Mouse (Mus musculus) limb, embryonic 11.5 days (tissue): ENCODE results near the gene Slc25a16. TPM values are rescaled to one million over a fixed set of nuclear protein-coding genes. Genes with fewer than 3 reads are reported as not detected.

Source experiments
- ATAC-seq: fragments of 200-750 bp; cut with Nextera tagmentation; 2 replicates; pipeline ENCODE4 v1.8.0; 2017; ENCODE audit warnings: low read depth; ENCODE audit not compliant: insufficient number of reproducible peaks, low FRiP score, low TSS enrichment
- DNase-seq: peaks from one replicate; pipeline ENCODE4 v3.0.0-alpha.2; 2015; ENCODE audit warnings: low spot score
- H3K27ac ChIP-seq: fragments of 300-500 bp; sonication (generic); replicated peaks from 2 replicates; pipeline ENCODE4 v1.5.1; 2014; ENCODE audit warnings: low read depth, mild to moderate bottlenecking, low read length
- H3K27me3 ChIP-seq: fragments of 300-500 bp; sonication (generic); 2 replicates; pipeline ENCODE4 v1.6.1; 2014; ENCODE audit warnings: mild to moderate bottlenecking, low read length, mixed read lengths; ENCODE audit not compliant: control insufficient read depth, insufficient read depth
- H3K36me3 ChIP-seq: fragments of 300-500 bp; sonication (generic); 2 replicates; pipeline ENCODE4 v1.6.1; 2014; ENCODE audit warnings: mild to moderate bottlenecking, low read length, moderate library complexity, mixed read lengths; ENCODE audit not compliant: control insufficient read depth, insufficient read depth
- H3K4me1 ChIP-seq: fragments of 300-500 bp; sonication (generic); 2 replicates; pipeline ENCODE4 v1.6.1; 2014; ENCODE audit warnings: low read length, mixed read lengths; ENCODE audit not compliant: control insufficient read depth, insufficient read depth
- H3K4me2 ChIP-seq: fragments of 300-500 bp; sonication (generic); 2 replicates; pipeline ENCODE4 v1.6.1; 2014; ENCODE audit warnings: low read depth, mild to moderate bottlenecking, moderate library complexity; ENCODE audit not compliant: severe bottlenecking
- H3K4me3 ChIP-seq: fragments of 300-500 bp; sonication (generic); 2 replicates; pipeline ENCODE4 v1.5.1; 2014; ENCODE audit warnings: low read depth, low read length
- H3K9ac ChIP-seq: fragments of 300-500 bp; sonication (generic); 2 replicates; pipeline ENCODE4 v1.6.1; 2014; ENCODE audit warnings: mild to moderate bottlenecking, low read length
- H3K9me3 ChIP-seq: fragments of 300-500 bp; sonication (generic); 2 replicates; pipeline ENCODE4 v1.6.1; 2016; ENCODE audit warnings: low read length; ENCODE audit not compliant: control insufficient read depth
- WGBS: fragments of 180-500 bp; shearing (Covaris S2); extraction: QIAGEN DNeasy Blood & Tissue Kit; methylation state at CpG from one replicate; pipeline ENCODE4 v1.1.7; 2014; 5-methylcytosine and 5-hydroxymethylcytosine counted together
- polyA plus RNA-seq: library from polyadenylated mRNA; unstranded; fragments of >200 nt; fragmentation: Nextera tagmentation; extraction: Ambion mirVana; gene quantifications from 2 replicates; pipeline ENCODE4 v1.2.1, GENCODE M21; 2014

The Slc25a16 gene
- polyA plus RNA-seq, 1 experiment from 2014 or later = 10.7 TPM

- peak overlapping the region; percentile 95 for H3K4me2 ChIP-seq
- no peaks in the 10 kb centered on the region for H3K4me1 ChIP-seq
- DNase-seq = peak; percentile 69
- under 1% methylated on average over 38 of the region's 38 CpGs for WGBS
- peak overlapping the region; percentile 76 for H3K9ac ChIP-seq
- H3K4me3 ChIP-seq = peak overlapping the region; percentile 65
- H3K27ac ChIP-seq = no peak overlapping the region
- H3K36me3 ChIP-seq = no peaks in the 10 kb centered on the region
- H3K9me3 ChIP-seq = no peaks in the 10 kb centered on the region
- H3K27me3 ChIP-seq = no peaks in the 10 kb centered on the region
- peak; percentile 23; the same call in 1 of the 2 replicates for ATAC-seq
Observed at GRCm38 (mm10) chr10:62885969-62886798, 34.2 kb upstream of the Slc25a16 start.

GRCm38 (mm10) chr10:62886799-62887591, 33.4 kb upstream of the Slc25a16 start:
- Histone ChIP-seq H3K27ac (0 out of 2 replicates have a peak overlapping the region, but pooled peaks have one; percentile 42), H3K27me3 (no peaks in the 10 kb centered on the region)

GRCm38 (mm10) chr10:62891025-62891424, 29.4 kb upstream of the Slc25a16 start:
- WGBS = 82% methylated on average over 3 of the region's 3 CpGs

More at GRCm38 (mm10) chr10:62886799-62887591, 33.4 kb upstream of the Slc25a16 start:
- peak overlapping the region; percentile 76 for H3K9ac ChIP-seq
- WGBS = under 1% methylated on average over 56 of the region's 56 CpGs
- peak overlapping the region; percentile 95 for H3K4me2 ChIP-seq
- H3K36me3 ChIP-seq = no peaks in the 10 kb centered on the region
- ATAC-seq (peak; percentile 86), DNase-seq (peak; percentile 91)
- peak overlapping the region; percentile 65 for H3K4me3 ChIP-seq
- no peaks in the 10 kb centered on the region for H3K9me3 ChIP-seq
- no peaks in the 10 kb centered on the region for H3K4me1 ChIP-seq

GRCm38 (mm10) chr10:62892549-62893232, 27.7 kb upstream of the Slc25a16 start:
- ATAC-seq (no peak), DNase-seq (no peak)
- no peak overlapping the region for H3K9ac ChIP-seq
- no peaks in the 10 kb centered on the region for H3K36me3 ChIP-seq
- H3K4me3 ChIP-seq = no peak overlapping the region
- no peaks in the 10 kb centered on the region for H3K9me3 ChIP-seq
- no peak overlapping the region for H3K4me2 ChIP-seq
- H3K27me3 ChIP-seq = no peaks in the 10 kb centered on the region
- WGBS = 30% methylated on average over 4 of the region's 4 CpGs
- no peaks in the 10 kb centered on the region for H3K4me1 ChIP-seq
- H3K27ac ChIP-seq = no peak overlapping the region

More at GRCm38 (mm10) chr10:62891025-62891424, 29.4 kb upstream of the Slc25a16 start:
- Histone ChIP-seq H3K4me1 (no peaks in the 10 kb centered on the region), H3K9me3 (no peaks in the 10 kb centered on the region), H3K9ac (no peak overlapping the region), H3K27me3 (no peaks in the 10 kb centered on the region), H3K36me3 (no peaks in the 10 kb centered on the region), H3K27ac (no peak overlapping the region), H3K4me2 (no peak overlapping the region), H3K4me3 (no peak overlapping the region)
- DNase-seq = no peak
- ATAC-seq = no peak

GRCm38 (mm10) chr10:62893356-62893884, 27.0 kb upstream of the Slc25a16 start:
- DNase-seq (no peak), ATAC-seq (no peak)
- Histone ChIP-seq H3K4me2 (no peak overlapping the region), H3K36me3 (no peaks in the 10 kb centered on the region), H3K9me3 (no peaks in the 10 kb centered on the region), H3K27ac (no peak overlapping the region), H3K27me3 (no peaks in the 10 kb centered on the region), H3K4me1 (no peaks in the 10 kb centered on the region), H3K4me3 (no peak overlapping the region), H3K9ac (no peak overlapping the region)
- 65% methylated on average over 6 of the region's 6 CpGs for WGBS

- ATAC-seq (no peak), DNase-seq (no peak)
- 78% methylated on average over 3 of the region's 3 CpGs for WGBS
- Histone ChIP-seq H3K9me3 (no peaks in the 10 kb centered on the region), H3K27ac (no peak overlapping the region), H3K4me2 (no peak overlapping the region), H3K27me3 (no peaks in the 10 kb centered on the region), H3K36me3 (no peaks in the 10 kb centered on the region), H3K4me1 (no peaks in the 10 kb centered on the region), H3K9ac (no peak overlapping the region), H3K4me3 (no peak overlapping the region)
Observed at GRCm38 (mm10) chr10:62894447-62894846, 26.0 kb upstream of the Slc25a16 start.

- Histone ChIP-seq H3K27me3 (no peaks in the 10 kb centered on the region), H3K9me3 (no peaks in the 10 kb centered on the region), H3K4me1 (no peaks in the 10 kb centered on the region), H3K4me2 (no peak overlapping the region), H3K36me3 (no peaks in the 10 kb centered on the region), H3K27ac (no peak overlapping the region), H3K9ac (no peak overlapping the region), H3K4me3 (no peak overlapping the region)
- WGBS = 81% methylated on average over 6 of the region's 6 CpGs
- ATAC-seq = no peak
- no peak for DNase-seq
Observed at GRCm38 (mm10) chr10:62895386-62895785, 25.0 kb upstream of the Slc25a16 start.

- Histone ChIP-seq H3K27ac (no peak overlapping the region), H3K4me3 (no peak overlapping the region), H3K9ac (no peak overlapping the region), H3K4me2 (no peak overlapping the region), H3K27me3 (no peaks in the 10 kb centered on the region), H3K36me3 (no peaks in the 10 kb centered on the region), H3K9me3 (no peaks in the 10 kb centered on the region), H3K4me1 (no peaks in the 10 kb centered on the region)
- ATAC-seq = no peak
- WGBS = 78% methylated on average over 4 of the region's 4 CpGs
- no peak for DNase-seq
Observed at GRCm38 (mm10) chr10:62896035-62896434, 24.4 kb upstream of the Slc25a16 start.
